Mouse (Mus musculus): ENCODE results near the gene Me3. TPM values are rescaled to one million over a fixed set of nuclear protein-coding genes. Genes with fewer than 3 reads are reported as not detected.

Gene Me3
- polyA plus RNA-seq, 1 experiment: not detected

GRCm38 (mm10) chr7:89843533-89843932, 211.3 kb downstream of the Me3 start:
- H3K27ac ChIP-seq (ENCODE audit: control insufficient read depth, insufficient read depth, low read depth, low read length, poor library complexity): no peak overlapping the region
- TF ChIP-seq CTCF (IDR thresholded peaks at IDR 0.05; ENCODE audit: control insufficient read depth, insufficient read depth, low read length): peak; percentile 20; the same call in 1 of the 2 replicates
- TF ChIP-seq POLR2A (IDR thresholded peaks at IDR 0.05; ENCODE audit: borderline replicate concordance, control insufficient read depth, low read depth, low read length): no peak
- no peaks in the 10 kb centered on the region; the same call in 1 of the 2 replicates for H3K4me1 ChIP-seq (ENCODE audit: control insufficient read depth, insufficient read depth, low read length)
- 16% methylated on average over 6 of the region's 6 CpGs for WGBS
- no peak overlapping the region for H3K4me3 ChIP-seq (replicated peaks; ENCODE audit: control insufficient read depth, low read depth, low read length)

GRCm38 (mm10) chr7:89845669-89846068, 213.5 kb downstream of the Me3 start:
- H3K4me3 ChIP-seq (replicated peaks; ENCODE audit: control insufficient read depth, low read depth, low read length): no peak overlapping the region
- H3K4me1 ChIP-seq (ENCODE audit: control insufficient read depth, insufficient read depth, low read length): no peaks in the 10 kb centered on the region
- TF ChIP-seq POLR2A (IDR thresholded peaks at IDR 0.05; ENCODE audit: borderline replicate concordance, control insufficient read depth, low read depth, low read length) (no peak), CTCF (IDR thresholded peaks at IDR 0.05; ENCODE audit: control insufficient read depth, insufficient read depth, low read length) (no peak)
- no peak overlapping the region for H3K27ac ChIP-seq (ENCODE audit: control insufficient read depth, insufficient read depth, low read depth, low read length, poor library complexity)
- 67% methylated on average over 4 of the region's 4 CpGs for WGBS

- H3K4me1 ChIP-seq (ENCODE audit: control insufficient read depth, insufficient read depth, low read length): no peaks in the 10 kb centered on the region
- TF ChIP-seq CTCF (IDR thresholded peaks at IDR 0.05; ENCODE audit: control insufficient read depth, insufficient read depth, low read length) (no peak), POLR2A (IDR thresholded peaks at IDR 0.05; ENCODE audit: borderline replicate concordance, control insufficient read depth, low read depth, low read length) (no peak)
- no peak overlapping the region for H3K4me3 ChIP-seq (replicated peaks; ENCODE audit: control insufficient read depth, low read depth, low read length)
- no peak overlapping the region for H3K27ac ChIP-seq (ENCODE audit: control insufficient read depth, insufficient read depth, low read depth, low read length, poor library complexity)
- WGBS: 66% methylated on average over 3 of the region's 3 CpGs
Measured at GRCm38 (mm10) chr7:89850510-89850909, 218.3 kb downstream of the Me3 start.

- H3K4me3 ChIP-seq (replicated peaks; ENCODE audit: control insufficient read depth, low read depth, low read length): no peak overlapping the region
- H3K4me1 ChIP-seq (ENCODE audit: control insufficient read depth, insufficient read depth, low read length): no peaks in the 10 kb centered on the region
- TF ChIP-seq POLR2A (IDR thresholded peaks at IDR 0.05; ENCODE audit: borderline replicate concordance, control insufficient read depth, low read depth, low read length) (no peak), CTCF (IDR thresholded peaks at IDR 0.05; ENCODE audit: control insufficient read depth, insufficient read depth, low read length) (no peak)
- WGBS: 73% methylated on average over 10 of the region's 10 CpGs
- H3K27ac ChIP-seq (ENCODE audit: control insufficient read depth, insufficient read depth, low read depth, low read length, poor library complexity): no peak overlapping the region
Measured at GRCm38 (mm10) chr7:89852158-89853095, 220.2 kb downstream of the Me3 start.

- H3K27ac ChIP-seq (ENCODE audit: control insufficient read depth, insufficient read depth, low read depth, low read length, poor library complexity): no peak overlapping the region
- TF ChIP-seq POLR2A (IDR thresholded peaks at IDR 0.05; ENCODE audit: borderline replicate concordance, control insufficient read depth, low read depth, low read length) (no peak), CTCF (IDR thresholded peaks at IDR 0.05; ENCODE audit: control insufficient read depth, insufficient read depth, low read length) (no peak)
Measured at GRCm38 (mm10) chr7:89853131-89853530, 220.9 kb downstream of the Me3 start.

GRCm38 (mm10) chr7:89855196-89855595, 223.0 kb downstream of the Me3 start:
- Histone ChIP-seq H3K4me3 (replicated peaks; ENCODE audit: control insufficient read depth, low read depth, low read length) (no peak overlapping the region), H3K4me1 (ENCODE audit: control insufficient read depth, insufficient read depth, low read length) (no peaks in the 10 kb centered on the region), H3K27ac (ENCODE audit: control insufficient read depth, insufficient read depth, low read depth, low read length, poor library complexity) (no peak overlapping the region)
- TF ChIP-seq POLR2A (IDR thresholded peaks at IDR 0.05; ENCODE audit: borderline replicate concordance, control insufficient read depth, low read depth, low read length) (no peak), CTCF (IDR thresholded peaks at IDR 0.05; ENCODE audit: control insufficient read depth, insufficient read depth, low read length) (no peak)
- 67% methylated on average over 1 of the region's 1 CpGs for WGBS

More at GRCm38 (mm10) chr7:89853131-89853530, 220.9 kb downstream of the Me3 start:
- WGBS: 69% methylated on average over 5 of the region's 5 CpGs
- Histone ChIP-seq H3K4me1 (ENCODE audit: control insufficient read depth, insufficient read depth, low read length) (no peaks in the 10 kb centered on the region), H3K4me3 (replicated peaks; ENCODE audit: control insufficient read depth, low read depth, low read length) (no peak overlapping the region)

GRCm38 (mm10) chr7:89856440-89857217, 224.4 kb downstream of the Me3 start:
- no peak overlapping the region for H3K27ac ChIP-seq (ENCODE audit: control insufficient read depth, insufficient read depth, low read depth, low read length, poor library complexity)
- TF ChIP-seq CTCF (IDR thresholded peaks at IDR 0.05; ENCODE audit: control insufficient read depth, insufficient read depth, low read length) (no peak), POLR2A (IDR thresholded peaks at IDR 0.05; ENCODE audit: borderline replicate concordance, control insufficient read depth, low read depth, low read length) (no peak)
- 70% methylated on average over 17 of the region's 17 CpGs for WGBS
- H3K4me3 ChIP-seq (replicated peaks; ENCODE audit: control insufficient read depth, low read depth, low read length): no peak overlapping the region
- no peaks in the 10 kb centered on the region for H3K4me1 ChIP-seq (ENCODE audit: control insufficient read depth, insufficient read depth, low read length)

GRCm38 (mm10) chr7:89864769-89865168, 232.6 kb downstream of the Me3 start:
- 96% methylated on average over 1 of the region's 1 CpGs for WGBS
- TF ChIP-seq CTCF (IDR thresholded peaks at IDR 0.05; ENCODE audit: control insufficient read depth, insufficient read depth, low read length) (no peak), POLR2A (IDR thresholded peaks at IDR 0.05; ENCODE audit: borderline replicate concordance, control insufficient read depth, low read depth, low read length) (no peak)

More at GRCm38 (mm10) chr7:89864769-89865168, 232.6 kb downstream of the Me3 start:
- Histone ChIP-seq H3K4me3 (replicated peaks; ENCODE audit: control insufficient read depth, low read depth, low read length) (no peak overlapping the region), H3K4me1 (ENCODE audit: control insufficient read depth, insufficient read depth, low read length) (no peaks in the 10 kb centered on the region), H3K27ac (ENCODE audit: control insufficient read depth, insufficient read depth, low read depth, low read length, poor library complexity) (no peak overlapping the region)

Data from bone marrow, adult 2 months (tissue).